Mouse (Mus musculus) hindbrain, embryonic 13.5 days (tissue): Measurements from ENCODE around the gene Xylb. TPM values are rescaled to one million over a fixed set of nuclear protein-coding genes. Genes with fewer than 3 reads are reported as not detected.

Experiments
- polyA plus RNA-seq: library from polyadenylated mRNA; unstranded; fragments of >200 nt; fragmentation: Nextera tagmentation; extraction: Ambion mirVana; gene quantifications from 2 replicates; pipeline ENCODE4 v1.2.1, GENCODE M21; 2015

Xylb gene
- polyA plus RNA-seq, 1 experiment from 2014 or later: 2.5 TPM

Other genes starting within 250 kb of the Xylb start
- gene Acaa1b, start 200.3 kb upstream of the Xylb start, polyA plus RNA-seq: 1.8 and 1.9 TPM in 2 replicates
- not detected in 2 replicates for gene Gm47289, start 198.2 kb upstream of the Xylb start, polyA plus RNA-seq
- gene Slc22a13, start 148.3 kb upstream of the Xylb start, polyA plus RNA-seq: not detected in 2 replicates
- gene Oxsr1, start 35.0 kb upstream of the Xylb start, polyA plus RNA-seq: 11.8 and 13.0 TPM in 2 replicates
- gene Acaa1a, start 17.7 kb upstream of the Xylb start, polyA plus RNA-seq: 106 and 110 TPM in 2 replicates
- gene Myd88, start 16.0 kb upstream of the Xylb start, polyA plus RNA-seq: 6.1 and 6.2 TPM in 2 replicates
- gene Slc22a14, start 8.2 kb downstream of the Xylb start, polyA plus RNA-seq: not detected in 2 replicates
- gene Acvr2b, start 44.7 kb downstream of the Xylb start, polyA plus RNA-seq: 44.4 and 48.6 TPM in 2 replicates
- gene Exog, start 87.6 kb downstream of the Xylb start, polyA plus RNA-seq: 48.4 and 51.2 TPM in 2 replicates
- gene Scn5a, start 221.6 kb downstream of the Xylb start, polyA plus RNA-seq: 0.25 and 0.32 TPM in 2 replicates